Mouse (Mus musculus) liver, embryonic 16.5 days (tissue): Measurements from ENCODE around the gene Gabarapl1. TPM values are rescaled to one million over a fixed set of nuclear protein-coding genes. Genes with fewer than 3 reads are reported as not detected.

Experiments used
- ATAC-seq: fragments of 200-750 bp; cut with Nextera tagmentation; 2 replicates; pipeline ENCODE4 v1.8.0; 2017; ENCODE audit warnings: low read depth, mild to moderate bottlenecking, moderate number of reproducible peaks, moderate library complexity
- H3K27ac ChIP-seq: fragments of 300-500 bp; sonication (generic); 2 replicates; pipeline ENCODE4 v1.5.1; 2014; ENCODE audit warnings: mild to moderate bottlenecking, low read length
- H3K27me3 ChIP-seq: fragments of 300-500 bp; sonication (generic); 2 replicates; pipeline ENCODE4 v1.6.1; 2014; ENCODE audit warnings: low read depth, low read length, mixed read lengths; ENCODE audit not compliant: control insufficient read depth, insufficient read depth
- H3K36me3 ChIP-seq: fragments of 300-500 bp; sonication (generic); 2 replicates; pipeline ENCODE4 v1.6.1; 2014; ENCODE audit warnings: mild to moderate bottlenecking; ENCODE audit not compliant: control insufficient read depth, insufficient read depth
- H3K4me1 ChIP-seq: fragments of 300-500 bp; sonication (generic); 2 replicates; pipeline ENCODE4 v1.6.1; 2014; ENCODE audit warnings: low read depth, low read length, mixed read lengths; ENCODE audit not compliant: control insufficient read depth
- H3K4me2 ChIP-seq: fragments of 300-500 bp; sonication (generic); 2 replicates; pipeline ENCODE4 v1.6.1; 2014; ENCODE audit warnings: low read depth, low read length, mixed read lengths
- H3K4me3 ChIP-seq: fragments of 300-500 bp; sonication (generic); 2 replicates; pipeline ENCODE4 v1.5.1; 2014; ENCODE audit warnings: low read depth, mild to moderate bottlenecking, low read length
- H3K9ac ChIP-seq: fragments of 300-500 bp; sonication (generic); 2 replicates; pipeline ENCODE4 v1.6.1; 2014; ENCODE audit warnings: low read depth, low read length
- H3K9me3 ChIP-seq: fragments of 300-500 bp; sonication (generic); replicated peaks from 2 replicates; pipeline ENCODE4 v1.6.1; 2016; ENCODE audit warnings: low read length; ENCODE audit not compliant: control insufficient read depth
- WGBS: fragments of 180-500 bp; shearing (Covaris S2); extraction: QIAGEN DNeasy Blood & Tissue Kit; methylation state at CpG from one replicate; pipeline ENCODE4 v1.1.7; 2014; ENCODE audit not compliant: insufficient replicate concordance; 5-methylcytosine and 5-hydroxymethylcytosine counted together
- polyA plus RNA-seq: library from polyadenylated mRNA; unstranded; fragments of >200 nt; fragmentation: Nextera tagmentation; extraction: Ambion mirVana; gene quantifications from 2 replicates; pipeline ENCODE4 v1.2.1, GENCODE M21; 2015

The Gabarapl1 gene
- polyA plus RNA-seq, 1 experiment from 2014 or later, result 28.6 TPM

DNA sequence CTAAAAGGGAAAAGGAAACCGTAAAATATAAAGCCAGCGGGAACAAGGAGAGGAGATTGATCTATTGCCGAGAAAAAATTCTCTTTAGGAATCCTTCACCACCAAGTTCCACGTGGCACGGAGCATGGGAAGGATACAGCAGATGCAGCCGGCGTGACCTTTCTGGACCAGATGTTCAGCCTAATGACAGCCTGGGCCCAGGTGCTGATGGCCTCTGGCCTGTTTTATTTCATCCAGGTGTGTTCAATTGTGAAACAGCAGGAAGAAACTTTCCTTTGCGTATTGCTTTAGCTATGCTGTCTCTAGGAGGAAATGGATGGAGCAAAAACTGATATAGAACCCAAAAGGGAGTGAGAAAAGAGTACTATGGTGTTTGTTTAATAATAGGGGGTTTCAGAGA, 20.1 kb upstream of the Gabarapl1 start:
- no peak overlapping the region for H3K4me3 ChIP-seq
- H3K27me3 ChIP-seq, result no peaks in the 10 kb centered on the region
- H3K9ac ChIP-seq, result no peak overlapping the region
- no peaks in the 10 kb centered on the region for H3K9me3 ChIP-seq
- H3K36me3 ChIP-seq, result no peaks in the 10 kb centered on the region
- no peak overlapping the region for H3K27ac ChIP-seq
- no peaks in the 10 kb centered on the region for H3K4me1 ChIP-seq
- 41% methylated on average over 8 of the region's 8 CpGs for WGBS
- ATAC-seq, result no peak
- H3K4me2 ChIP-seq, result no peak overlapping the region

GRCm38 (mm10) chr6:129513409-129513808, 19.6 kb upstream of the Gabarapl1 start:
- Histone ChIP-seq H3K36me3 (no peaks in the 10 kb centered on the region), H3K27me3 (no peaks in the 10 kb centered on the region), H3K4me3 (no peak overlapping the region), H3K4me2 (no peak overlapping the region), H3K4me1 (no peaks in the 10 kb centered on the region), H3K9ac (no peak overlapping the region), H3K27ac (no peak overlapping the region), H3K9me3 (no peaks in the 10 kb centered on the region)
- no peak for ATAC-seq
- 56% methylated on average over 1 of the region's 1 CpGs for WGBS

DNA sequence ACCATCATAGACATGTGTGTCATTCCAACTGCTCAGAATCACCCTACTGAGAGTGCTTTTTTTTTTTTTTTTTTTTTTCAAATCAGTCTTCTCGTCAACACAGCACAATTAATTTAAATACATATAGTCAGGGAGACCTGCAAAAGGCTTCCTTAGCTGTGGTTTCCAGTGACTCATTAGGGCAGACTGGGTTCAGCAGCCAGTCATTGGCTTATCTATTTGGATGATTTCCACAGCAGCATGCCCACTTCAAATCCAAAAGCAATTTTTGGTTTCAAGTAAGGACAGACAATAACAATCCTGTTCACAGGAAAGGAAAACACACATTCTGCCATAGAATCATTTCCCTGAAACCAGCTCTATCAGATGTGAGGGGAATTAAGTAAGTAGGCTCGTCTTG, 18.6 kb upstream of the Gabarapl1 start:
- Histone ChIP-seq H3K4me3 (no peak overlapping the region), H3K27me3 (no peaks in the 10 kb centered on the region), H3K27ac (no peak overlapping the region), H3K9ac (no peak overlapping the region), H3K4me1 (no peaks in the 10 kb centered on the region), H3K36me3 (no peaks in the 10 kb centered on the region), H3K4me2 (no peak overlapping the region), H3K9me3 (no peaks in the 10 kb centered on the region)
- 47% methylated on average over 2 of the region's 2 CpGs for WGBS
- no peak for ATAC-seq

- no peak overlapping the region for H3K4me2 ChIP-seq
- H3K9me3 ChIP-seq, result no peaks in the 10 kb centered on the region
- H3K36me3 ChIP-seq, result no peaks in the 10 kb centered on the region
- H3K4me3 ChIP-seq, result no peak overlapping the region
- no peak overlapping the region for H3K9ac ChIP-seq
- no peak overlapping the region for H3K27ac ChIP-seq
- WGBS, result 80% methylated on average over 3 of the region's 3 CpGs
- ATAC-seq, result no peak
- no peaks in the 10 kb centered on the region for H3K4me1 ChIP-seq
- H3K27me3 ChIP-seq, result no peaks in the 10 kb centered on the region
Observed at GRCm38 (mm10) chr6:129515068-129515467, 17.9 kb upstream of the Gabarapl1 start.

DNA sequence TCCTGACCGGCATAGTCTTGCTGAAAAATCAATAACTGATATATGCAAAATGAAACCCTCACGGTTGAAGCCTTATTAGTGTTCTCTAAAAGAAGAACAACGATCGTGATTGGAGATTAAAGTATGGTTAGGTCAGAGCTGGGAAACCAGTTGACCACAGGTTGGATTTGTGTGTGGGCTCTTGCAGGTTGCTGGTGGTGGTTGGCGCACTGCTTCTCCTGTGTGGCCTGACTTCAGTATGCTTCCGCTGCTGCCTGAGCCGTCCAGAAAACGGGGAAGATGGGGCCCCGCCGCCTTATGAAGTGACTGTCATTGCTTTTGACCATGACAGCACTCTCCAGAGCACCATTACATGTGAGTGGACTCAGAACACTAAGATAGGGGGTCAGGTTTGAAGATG, 16.6 kb upstream of the Gabarapl1 start:
- Histone ChIP-seq H3K9ac (no peak overlapping the region), H3K4me2 (no peak overlapping the region), H3K4me1 (no peaks in the 10 kb centered on the region), H3K27ac (no peak overlapping the region), H3K4me3 (no peak overlapping the region), H3K27me3 (no peaks in the 10 kb centered on the region), H3K9me3 (no peaks in the 10 kb centered on the region), H3K36me3 (no peaks in the 10 kb centered on the region)
- no peak for ATAC-seq
- WGBS, result 53% methylated on average over 10 of the region's 10 CpGs

DNA sequence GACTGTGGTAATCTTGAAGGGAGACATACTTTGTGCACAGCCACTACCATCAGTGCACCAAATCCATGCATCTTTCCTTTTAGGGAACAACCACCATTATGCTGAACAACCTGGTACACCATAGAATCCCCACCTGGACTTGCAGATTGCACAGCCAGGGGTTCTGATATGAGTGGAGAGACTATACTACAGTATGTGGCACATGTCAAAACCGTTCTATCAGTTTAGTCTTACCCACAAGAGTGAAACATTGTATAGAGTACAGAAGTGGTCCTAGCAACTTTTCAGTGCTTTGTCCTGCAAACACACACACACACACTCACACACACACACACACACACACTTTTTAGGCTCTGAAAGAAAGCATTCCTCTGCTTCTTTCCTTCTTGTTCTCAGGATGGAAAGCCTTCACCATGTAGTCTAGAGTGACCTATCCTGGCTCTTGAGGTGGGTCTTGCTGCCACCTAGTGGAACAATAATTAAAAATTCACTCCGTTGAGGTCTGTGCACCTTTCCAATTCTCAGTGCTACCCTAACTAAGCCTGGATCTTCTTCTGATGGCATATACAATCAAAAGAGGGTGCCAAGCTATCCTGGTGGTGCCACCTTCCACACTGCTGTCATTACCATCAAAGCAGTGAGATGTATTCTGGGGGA, 15.1 kb upstream of the Gabarapl1 start:
- H3K4me3 ChIP-seq, result no peak overlapping the region
- H3K4me1 ChIP-seq, result no peaks in the 10 kb centered on the region
- H3K27ac ChIP-seq, result no peak overlapping the region
- H3K4me2 ChIP-seq, result no peak overlapping the region
- WGBS, result 32% methylated on average over 2 of the region's 2 CpGs
- no peaks in the 10 kb centered on the region for H3K27me3 ChIP-seq
- H3K9me3 ChIP-seq, result no peaks in the 10 kb centered on the region
- peak; percentile 60 for ATAC-seq
- no peak overlapping the region for H3K9ac ChIP-seq
- H3K36me3 ChIP-seq, result no peaks in the 10 kb centered on the region

- Histone ChIP-seq H3K27ac (no peak overlapping the region), H3K4me2 (no peak overlapping the region), H3K36me3 (no peaks in the 10 kb centered on the region), H3K4me3 (no peak overlapping the region), H3K9me3 (no peaks in the 10 kb centered on the region), H3K9ac (no peak overlapping the region), H3K4me1 (no peaks in the 10 kb centered on the region), H3K27me3 (no peaks in the 10 kb centered on the region)
- no peak for ATAC-seq
Observed at GRCm38 (mm10) chr6:129526069-129526468, 6.9 kb upstream of the Gabarapl1 start.

DNA sequence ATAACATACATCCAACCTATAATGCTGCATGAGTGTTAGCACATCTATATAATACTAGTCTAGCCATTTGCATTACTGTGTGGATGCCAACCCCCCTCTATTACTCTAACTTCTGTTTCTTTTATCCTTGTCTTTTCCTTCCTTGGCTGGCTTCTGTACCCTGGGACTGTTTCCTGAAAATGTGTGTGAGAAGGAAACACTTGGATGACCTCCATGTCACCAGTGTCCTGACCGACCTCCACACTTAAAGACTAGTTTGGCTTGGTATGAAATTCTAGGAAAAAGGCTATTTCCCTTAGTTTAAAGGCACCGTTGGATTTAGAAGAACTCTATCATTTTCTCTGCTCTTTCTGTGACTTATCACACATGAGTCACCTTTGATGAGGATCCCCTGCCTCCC, 5.5 kb upstream of the Gabarapl1 start:
- H3K4me3 ChIP-seq, result no peak overlapping the region
- no peaks in the 10 kb centered on the region for H3K4me1 ChIP-seq
- no peaks in the 10 kb centered on the region for H3K36me3 ChIP-seq
- whole genome bisulfite sequencing, result 51% methylated on average over 2 of the region's 2 CpGs
- no peaks in the 10 kb centered on the region for H3K27me3 ChIP-seq
- H3K27ac ChIP-seq, result no peak overlapping the region
- no peak overlapping the region for H3K9ac ChIP-seq
- no peaks in the 10 kb centered on the region for H3K9me3 ChIP-seq
- H3K4me2 ChIP-seq, result no peak overlapping the region
- ATAC-seq, result no peak

GRCm38 (mm10) chr6:129529605-129530004, 3.4 kb upstream of the Gabarapl1 start:
- no peak for ATAC-seq
- H3K9ac ChIP-seq, result no peak overlapping the region
- no peaks in the 10 kb centered on the region for H3K27me3 ChIP-seq
- WGBS, result 32% methylated on average over 1 of the region's 1 CpGs
- no peak overlapping the region for H3K4me3 ChIP-seq
- no peaks in the 10 kb centered on the region for H3K36me3 ChIP-seq
- no peak overlapping the region for H3K27ac ChIP-seq
- peaks cover 10% of the 10 kb centered on the region for H3K4me1 ChIP-seq
- H3K9me3 ChIP-seq, result no peaks in the 10 kb centered on the region
- H3K4me2 ChIP-seq, result no peak overlapping the region
